Mouse (Mus musculus): ENCODE measurements around the gene Gm20388. TPM values are rescaled to one million over a fixed set of nuclear protein-coding genes. Genes with fewer than 3 reads are reported as not detected.
A peak's percentile ranks its signal among the peaks of the same experiment; 100 is the strongest.

Gm20388 gene
- polyA plus RNA-seq, 1 experiment from 2014 or later, result not detected

DNA sequence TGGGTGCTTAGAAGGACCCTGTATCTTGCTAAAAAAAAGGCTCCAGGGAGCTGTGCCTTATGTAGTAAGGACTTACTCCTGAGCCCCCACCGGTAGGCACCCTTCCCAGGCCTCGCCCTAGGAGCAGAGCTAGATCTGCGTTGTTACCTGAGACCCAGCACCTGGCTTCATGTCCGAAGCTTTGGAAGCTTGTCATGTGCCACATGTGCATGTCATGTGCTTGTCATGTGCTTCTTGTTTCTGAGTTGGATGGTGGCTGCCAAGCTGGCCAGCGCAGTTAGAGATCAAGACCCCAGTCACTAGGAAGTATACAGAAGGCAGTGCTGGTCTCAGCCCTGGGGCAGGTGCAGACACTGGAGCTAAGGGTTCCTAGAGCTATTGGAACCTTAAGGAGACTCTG lies 590.8 kb downstream of the Gm20388 start:
- H3K4me2 ChIP-seq (replicated peaks; ENCODE audit: low read depth), result no peak overlapping the region
- WGBS, result 80% methylated on average over 5 of the region's 5 CpGs
- no peaks in the 10 kb centered on the region for H3K36me3 ChIP-seq (ENCODE audit: control insufficient read depth, insufficient read depth, low read length)
- TF ChIP-seq EP300 (optimal IDR thresholded peaks at IDR 0.05), result no peak
- no peak for TF ChIP-seq CTCF (IDR thresholded peaks at IDR 0.05; ENCODE audit: low read depth)
- H3K4me1 ChIP-seq (replicated peaks; ENCODE audit: control insufficient read depth, insufficient read depth), result peaks cover 27% of the 10 kb centered on the region
- H3K4me3 ChIP-seq (ENCODE audit: low read depth, low read length), result no peak overlapping the region
- no peaks in the 10 kb centered on the region for H3K9me3 ChIP-seq (ENCODE audit: control insufficient read depth, low read length)
- DNase-seq (ENCODE audit: low spot score), result no peak
- no peak overlapping the region for H3K9ac ChIP-seq (ENCODE audit: low read length)
- H3K27me3 ChIP-seq (ENCODE audit: control insufficient read depth, insufficient read depth, low read length), result no peaks in the 10 kb centered on the region
- ATAC-seq (ENCODE audit: low FRiP score, low TSS enrichment), result no peak
- peak overlapping the region; percentile 65 for H3K27ac ChIP-seq (replicated peaks)

DNA sequence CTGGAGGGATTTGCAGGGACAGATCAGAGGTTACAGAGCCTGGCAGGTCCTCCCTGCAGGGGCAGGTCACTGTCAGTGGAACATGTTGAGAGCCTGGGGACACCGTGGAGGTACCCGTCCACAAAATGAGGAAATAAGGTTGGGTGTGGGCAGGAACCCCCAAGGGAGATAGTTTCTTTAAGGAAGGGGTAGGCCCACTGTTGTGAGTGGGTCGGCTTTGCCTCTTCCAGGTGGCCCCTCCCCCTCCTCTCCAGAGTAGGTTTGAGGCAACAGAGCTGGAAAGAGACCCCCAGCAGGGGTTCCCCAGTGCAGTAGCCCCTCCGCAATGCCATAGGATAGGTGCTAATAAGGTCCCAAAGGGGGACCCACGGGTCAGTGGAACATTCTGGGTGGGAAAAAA lies 591.8 kb downstream of the Gm20388 start:
- Histone ChIP-seq H3K9ac (ENCODE audit: low read length) (no peak overlapping the region), H3K27ac (replicated peaks) (no peak overlapping the region), H3K4me2 (replicated peaks; ENCODE audit: low read depth) (no peak overlapping the region), H3K36me3 (ENCODE audit: control insufficient read depth, insufficient read depth, low read length) (no peaks in the 10 kb centered on the region), H3K4me3 (ENCODE audit: low read depth, low read length) (no peak overlapping the region), H3K27me3 (ENCODE audit: control insufficient read depth, insufficient read depth, low read length) (no peaks in the 10 kb centered on the region), H3K9me3 (ENCODE audit: control insufficient read depth, low read length) (no peaks in the 10 kb centered on the region), H3K4me1 (replicated peaks; ENCODE audit: control insufficient read depth, insufficient read depth) (peaks cover 27% of the 10 kb centered on the region)
- DNase-seq (ENCODE audit: low spot score) (no peak), ATAC-seq (ENCODE audit: low FRiP score, low TSS enrichment) (no peak)
- TF ChIP-seq EP300 (optimal IDR thresholded peaks at IDR 0.05) (no peak), CTCF (IDR thresholded peaks at IDR 0.05; ENCODE audit: low read depth) (no peak)
- WGBS, result 47% methylated on average over 5 of the region's 5 CpGs

- DNase-seq (ENCODE audit: low spot score), result no peak
- H3K9me3 ChIP-seq (ENCODE audit: control insufficient read depth, low read length), result no peaks in the 10 kb centered on the region
- no peak for TF ChIP-seq EP300 (optimal IDR thresholded peaks at IDR 0.05)
- TF ChIP-seq CTCF (IDR thresholded peaks at IDR 0.05; ENCODE audit: low read depth), result no peak
- peaks cover 23% of the 10 kb centered on the region for H3K4me1 ChIP-seq (replicated peaks; ENCODE audit: control insufficient read depth, insufficient read depth)
- no peaks in the 10 kb centered on the region for H3K36me3 ChIP-seq (ENCODE audit: control insufficient read depth, insufficient read depth, low read length)
- H3K4me2 ChIP-seq (replicated peaks; ENCODE audit: low read depth), result peak overlapping the region; percentile 29; the same call in 1 of the 2 replicates
- H3K4me3 ChIP-seq (ENCODE audit: low read depth, low read length), result no peak overlapping the region
- 22% methylated on average over 18 of the region's 20 CpGs for WGBS
- H3K9ac ChIP-seq (ENCODE audit: low read length), result peak overlapping the region; percentile 35; the same call in 1 of the 2 replicates
- no peak for ATAC-seq (ENCODE audit: low FRiP score, low TSS enrichment)
- no peaks in the 10 kb centered on the region for H3K27me3 ChIP-seq (ENCODE audit: control insufficient read depth, insufficient read depth, low read length)
- H3K27ac ChIP-seq (replicated peaks), result peak overlapping the region; percentile 53
These were observed 593.8 kb downstream of the Gm20388 start for GRCm38 (mm10) chr8:120504251-120505081.

- WGBS, result 16% methylated on average over 19 of the region's 19 CpGs
- no peak overlapping the region for H3K4me3 ChIP-seq (ENCODE audit: low read depth, low read length)
- DNase-seq (ENCODE audit: low spot score) (no peak), ATAC-seq (ENCODE audit: low FRiP score, low TSS enrichment) (no peak)
- H3K9ac ChIP-seq (ENCODE audit: low read length), result peak overlapping the region; percentile 35; the same call in 1 of the 2 replicates
- H3K9me3 ChIP-seq (ENCODE audit: control insufficient read depth, low read length), result no peaks in the 10 kb centered on the region
- no peaks in the 10 kb centered on the region for H3K36me3 ChIP-seq (ENCODE audit: control insufficient read depth, insufficient read depth, low read length)
- TF ChIP-seq EP300 (optimal IDR thresholded peaks at IDR 0.05) (no peak), CTCF (IDR thresholded peaks at IDR 0.05; ENCODE audit: low read depth) (no peak)
- H3K4me1 ChIP-seq (replicated peaks; ENCODE audit: control insufficient read depth, insufficient read depth), result peaks cover 27% of the 10 kb centered on the region
- H3K4me2 ChIP-seq (replicated peaks; ENCODE audit: low read depth), result peak overlapping the region; percentile 29; the same call in 1 of the 2 replicates
- H3K27me3 ChIP-seq (ENCODE audit: control insufficient read depth, insufficient read depth, low read length), result no peaks in the 10 kb centered on the region
- 0 out of 2 replicates have a peak overlapping the region, but pooled peaks have one; percentile 49 for H3K27ac ChIP-seq (replicated peaks)
These were observed 594.5 kb downstream of the Gm20388 start for GRCm38 (mm10) chr8:120505082-120505511.

GRCm38 (mm10) chr8:120505619-120506310 lies 595.1 kb downstream of the Gm20388 start:
- 50% methylated on average over 23 of the region's 23 CpGs for WGBS
- no peak for ATAC-seq (ENCODE audit: low FRiP score, low TSS enrichment)
- DNase-seq (ENCODE audit: low spot score), result no peak
- Histone ChIP-seq H3K9me3 (ENCODE audit: control insufficient read depth, low read length) (no peaks in the 10 kb centered on the region), H3K4me2 (replicated peaks; ENCODE audit: low read depth) (no peak overlapping the region), H3K36me3 (ENCODE audit: control insufficient read depth, insufficient read depth, low read length) (no peaks in the 10 kb centered on the region), H3K4me3 (ENCODE audit: low read depth, low read length) (no peak overlapping the region), H3K27me3 (ENCODE audit: control insufficient read depth, insufficient read depth, low read length) (no peaks in the 10 kb centered on the region), H3K27ac (replicated peaks) (no peak overlapping the region), H3K4me1 (replicated peaks; ENCODE audit: control insufficient read depth, insufficient read depth) (peaks cover 27% of the 10 kb centered on the region), H3K9ac (ENCODE audit: low read length) (no peak overlapping the region)
- no peak for TF ChIP-seq CTCF (IDR thresholded peaks at IDR 0.05; ENCODE audit: low read depth)
- TF ChIP-seq EP300 (optimal IDR thresholded peaks at IDR 0.05), result no peak
